Mouse (Mus musculus) layer of hippocampus, adult 9-10 months (tissue): Measurements from ENCODE around the gene Fat4.

Source experiments
- DNase-seq: peaks from one replicate; pipeline ENCODE4 v3.0.0; 2022; ENCODE audit warnings: low spot score

Fat4 gene

GRCm38 (mm10) chr3:38907676-38908425 lies 21.1 kb downstream of the Fat4 start:
- no peak for DNase-seq

- no peak for DNase-seq
Observed at GRCm38 (mm10) chr3:38908426-38909111, 21.8 kb downstream of the Fat4 start.

GRCm38 (mm10) chr3:38912768-38913487 lies 26.2 kb downstream of the Fat4 start:
- no peak for DNase-seq

GRCm38 (mm10) chr3:38913488-38914105 lies 26.9 kb downstream of the Fat4 start:
- no peak for DNase-seq

- DNase-seq, result no peak
Observed at GRCm38 (mm10) chr3:38918926-38919325, 32.2 kb downstream of the Fat4 start.

GRCm38 (mm10) chr3:38921031-38921430 lies 34.3 kb downstream of the Fat4 start:
- no peak for DNase-seq

- DNase-seq, result no peak
Observed at GRCm38 (mm10) chr3:38923251-38923686, 36.5 kb downstream of the Fat4 start.

- DNase-seq, result no peak
Observed at GRCm38 (mm10) chr3:38928076-38928686, 41.4 kb downstream of the Fat4 start.

GRCm38 (mm10) chr3:38928751-38929150 lies 42.0 kb downstream of the Fat4 start:
- no peak for DNase-seq

- no peak for DNase-seq
Observed at GRCm38 (mm10) chr3:38934780-38935179, 48.0 kb downstream of the Fat4 start.

- no peak for DNase-seq
Observed at GRCm38 (mm10) chr3:38936485-38936884, 49.7 kb downstream of the Fat4 start.

- DNase-seq, result no peak
Observed at GRCm38 (mm10) chr3:38937159-38937558, 50.4 kb downstream of the Fat4 start.

- DNase-seq, result no peak
Observed at GRCm38 (mm10) chr3:38938136-38938535, 51.4 kb downstream of the Fat4 start.

- DNase-seq, result no peak
Observed at GRCm38 (mm10) chr3:38939573-38939972, 52.8 kb downstream of the Fat4 start.

- DNase-seq, result no peak
Observed at GRCm38 (mm10) chr3:38940327-38940726, 53.6 kb downstream of the Fat4 start.

- no peak for DNase-seq
Observed at GRCm38 (mm10) chr3:38945157-38945556, 58.4 kb downstream of the Fat4 start.

GRCm38 (mm10) chr3:38947706-38948105 lies 61.0 kb downstream of the Fat4 start:
- no peak for DNase-seq

GRCm38 (mm10) chr3:38952602-38953001 lies 65.9 kb downstream of the Fat4 start:
- DNase-seq, result no peak

GRCm38 (mm10) chr3:38954196-38954595 lies 67.5 kb downstream of the Fat4 start:
- DNase-seq, result no peak

GRCm38 (mm10) chr3:38956012-38956648 lies 69.4 kb downstream of the Fat4 start:
- DNase-seq, result no peak

GRCm38 (mm10) chr3:38957186-38957585 lies 70.4 kb downstream of the Fat4 start:
- DNase-seq, result no peak
